ENCODE assay signal across 26 mouse cellular contexts in the genomic region with DNA sequence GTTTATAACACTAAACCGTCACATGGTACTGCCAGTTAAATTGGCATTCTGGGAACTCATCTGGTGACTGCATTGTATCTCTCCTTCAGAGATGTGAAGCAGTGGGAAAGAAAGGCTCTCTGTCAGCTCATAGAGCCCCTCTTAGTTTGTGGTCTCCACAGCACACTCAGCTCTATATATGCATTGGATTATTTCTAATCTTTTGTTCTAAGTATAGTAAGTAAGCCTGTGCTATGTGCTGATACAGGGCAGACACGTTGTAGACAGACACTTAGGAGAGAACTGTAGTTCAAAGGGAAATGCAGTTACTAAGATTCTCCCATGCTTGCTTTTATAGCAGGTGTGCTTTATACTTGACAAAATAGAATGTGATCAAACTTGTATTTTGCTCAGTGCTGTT. TPM values are rescaled to one million over a fixed set of nuclear protein-coding genes. Genes with fewer than 3 reads are reported as not detected.
DNase-seq lines count a peak whose midpoint lies in the region; ATAC-seq lines count a peak whose summit lies in the region.
"Had no signal": no experiment of that assay in that cellular context is flagged by ENCODE, and none has a peak within 500 bp of the region (broad histone marks: within the 10 kb centered on the region; RNA-seq: fewer than 3 reads in every experiment).

No protein-coding gene starts in this region.

- peaks cover 17% of the 10 kb centered on the region for H3K4me1 ChIP-seq in heart, embryonic 10.5 days
- peaks cover 45% of the 10 kb centered on the region for H3K4me1 ChIP-seq in heart, embryonic 13.5 days
- H3K4me1 ChIP-seq in heart, embryonic 16.5 days (ENCODE audit: control insufficient read depth, insufficient read depth, low read length): peaks cover 12% of the 10 kb centered on the region
- H3K4me1 ChIP-seq: forebrain, embryonic 10.5 days; forebrain, embryonic 13.5 days had no signal

- H3K4me3 ChIP-seq in heart, embryonic 10.5 days: no peak overlapping the region
- H3K4me3 ChIP-seq in heart, embryonic 13.5 days: no peak overlapping the region
- no peak overlapping the region for H3K4me3 ChIP-seq in heart, embryonic 16.5 days (ENCODE audit: low read length)
- H3K4me3 ChIP-seq: forebrain, embryonic 10.5 days; forebrain, embryonic 13.5 days had no signal

- no peaks in the 10 kb centered on the region for H3K9me3 ChIP-seq in heart, embryonic 10.5 days
- H3K9me3 ChIP-seq in heart, embryonic 13.5 days: no peaks in the 10 kb centered on the region
- no peaks in the 10 kb centered on the region for H3K9me3 ChIP-seq in heart, embryonic 16.5 days (replicated peaks; ENCODE audit: control insufficient read depth, low read length)
- H3K9me3 ChIP-seq: forebrain, embryonic 10.5 days; forebrain, embryonic 13.5 days; G1E had no signal

- WGBS in heart, embryonic 10.5 days: 41% methylated on average over 2 of the region's 2 CpGs
- 25% methylated on average over 2 of the region's 2 CpGs for WGBS in heart, embryonic 13.5 days
- 29% methylated on average over 2 of the region's 2 CpGs for WGBS in heart, embryonic 16.5 days

- no peak overlapping the region for H3K9ac ChIP-seq in heart, embryonic 13.5 days
- H3K9ac ChIP-seq in heart, embryonic 16.5 days (ENCODE audit: low read length): no peak overlapping the region
- H3K9ac ChIP-seq: forebrain, embryonic 13.5 days; hindbrain, embryonic 14.5 days had no signal

- peak; percentile 42; the same call in 1 of the 2 replicates for ATAC-seq in heart, embryonic 13.5 days (ENCODE audit: extremely low read depth, insufficient number of reproducible peaks, low FRiP score, low TSS enrichment)
- ATAC-seq in heart, embryonic 16.5 days (replicated peaks; ENCODE audit: extremely low read depth, insufficient read depth, low FRiP score): peak; percentile 80; the same call in 1 of the 2 replicates
- ATAC-seq: forebrain, embryonic 13.5 days; forebrain, embryonic 16.5 days; hindbrain, postnatal 0 days; inflammation-experienced regulatory T-cells, adult 6 months; intestine, embryonic 16.5 days; Patski had no signal

- peak overlapping the region; percentile 41 for H3K4me2 ChIP-seq in heart, embryonic 13.5 days
- peak overlapping the region; percentile 5; the same call in 1 of the 2 replicates for H3K4me2 ChIP-seq in heart, embryonic 16.5 days (ENCODE audit: low read depth, low read length)
- H3K4me2 ChIP-seq: forebrain, embryonic 13.5 days; hindbrain, embryonic 14.5 days had no signal

- H3K36me3 ChIP-seq in heart, embryonic 10.5 days: peaks cover 77% of the 10 kb centered on the region
- H3K36me3 ChIP-seq in heart, embryonic 13.5 days: peaks cover 76% of the 10 kb centered on the region
- H3K36me3 ChIP-seq in heart, embryonic 16.5 days (ENCODE audit: control insufficient read depth, insufficient read depth): peaks cover 35% of the 10 kb centered on the region

- DNase-seq in heart, embryonic 10.5 days (ENCODE audit: low spot score): no peak
- no peak for DNase-seq in heart, postnatal 4 days
- no peak for DNase-seq in heart, postnatal 14 days
- DNase-seq in heart, adult 11 months: no peak
- DNase-seq: adrenal gland, postnatal 10 days; adrenal gland, postnatal 36 days; B cell, adult 2 months; cerebellum, adult 18-20 months; cerebellum, adult 9-10 months; cerebellum, postnatal 14 days; gastrocnemius, postnatal 10 days; gastrocnemius, postnatal 36 days; kidney, adult 18-20 months; kidney, adult 9 months had no signal

- H3K27ac ChIP-seq in heart, embryonic 10.5 days: peak overlapping the region; percentile 19; the same call in 1 of the 2 replicates
- peak overlapping the region; percentile 77 for H3K27ac ChIP-seq in heart, embryonic 13.5 days (replicated peaks)
- peak overlapping the region; percentile 75 for H3K27ac ChIP-seq in heart, embryonic 16.5 days (ENCODE audit: low read length)
- H3K27ac ChIP-seq: forebrain, embryonic 10.5 days; forebrain, embryonic 13.5 days; hindbrain, embryonic 14.5 days; hindbrain, postnatal 0 days had no signal

- H3K27me3 ChIP-seq in heart, embryonic 10.5 days (ENCODE audit: insufficient read depth, poor library complexity, severe bottlenecking): no peaks in the 10 kb centered on the region
- no peaks in the 10 kb centered on the region for H3K27me3 ChIP-seq in heart, embryonic 13.5 days (replicated peaks)
- no peaks in the 10 kb centered on the region for H3K27me3 ChIP-seq in heart, embryonic 16.5 days (ENCODE audit: control insufficient read depth, insufficient read depth, low read length)
- H3K27me3 ChIP-seq: CH12.LX; forebrain, embryonic 13.5 days; Patski had no signal

- intact Hi-C loops in heart, postnatal 14 days (cut with DNase I): no loop called here

RNA-seq across cellular contexts. Expression of gene Hnrnpr, which starts 24.3 kb away (rescaled TPM):
- 126 and 148 TPM in 2 replicates for polyA plus RNA-seq in heart, embryonic 10.5 days (2016; fragmentation: Nextera tagmentation; extraction: Ambion mirVana)
- total RNA-seq in heart, postnatal 4 days (2021): 10 to 100 TPM; 91.9 to 99.3 TPM
- 109 and 116 TPM in 2 replicates for polyA plus RNA-seq in heart, embryonic 13.5 days (2015; fragmentation: Nextera tagmentation; extraction: Ambion mirVana)
- total RNA-seq in heart, postnatal 14 days (2021): 10 to 100 TPM; 47.8 to 51.5 TPM
- polyA plus RNA-seq in heart, embryonic 16.5 days (2015; fragmentation: Nextera tagmentation; extraction: Ambion mirVana): 95.6 and 95.8 TPM in 2 replicates

RNA-seq across cellular contexts. Expression of gene Zfp46, which starts 50.6 kb away (rescaled TPM):
- 14.6 and 18.7 TPM in 2 replicates for polyA plus RNA-seq in heart, embryonic 10.5 days (2016; fragmentation: Nextera tagmentation; extraction: Ambion mirVana)
- total RNA-seq in heart, postnatal 4 days (2021): 10 to 100 TPM; 47.0 to 50.1 TPM
- 18.3 and 19.7 TPM in 2 replicates for polyA plus RNA-seq in heart, embryonic 13.5 days (2015; fragmentation: Nextera tagmentation; extraction: Ambion mirVana)
- total RNA-seq in heart, postnatal 14 days (2021): 10 to 100 TPM; 56.1 to 64.2 TPM
- 20.0 and 22.0 TPM in 2 replicates for polyA plus RNA-seq in heart, embryonic 16.5 days (2015; fragmentation: Nextera tagmentation; extraction: Ambion mirVana)

Comparison
In these comparisons a context has a peak if more than half of its experiments do, and no peak if none do; other contexts are left out.
1. H3K27ac ChIP-seq: peak in every context shown above with its lines; median percentile 77 in heart, embryonic 13.5 days; 75 in heart, embryonic 16.5 days; 19 in heart, embryonic 10.5 days.